Mouse (Mus musculus) heart, embryonic 11.5 days (tissue): ENCODE data around the gene Gm40460. TPM values are rescaled to one million over a fixed set of nuclear protein-coding genes. Genes with fewer than 3 reads are reported as not detected.
"Not testable (repeated sequence)": the region's sequence is repeated elsewhere in the genome, so short reads cannot be mapped to it uniquely, and the experiment has no call there.

Experiments
- ATAC-seq: fragments of 200-750 bp; cut with Nextera tagmentation; replicated peaks from 2 replicates; pipeline ENCODE4 v1.8.0; 2017; ENCODE audit warnings: moderate library complexity; ENCODE audit not compliant: insufficient number of reproducible peaks, low FRiP score, low TSS enrichment
- H3K27ac ChIP-seq: fragments of 300-500 bp; sonication (generic); 2 replicates; pipeline ENCODE4 v1.5.1; 2014; ENCODE audit warnings: mild to moderate bottlenecking, low read depth, low read length
- H3K27me3 ChIP-seq: fragments of 300-500 bp; sonication (generic); 2 replicates; pipeline ENCODE4 v1.6.1; 2014; ENCODE audit warnings: mild to moderate bottlenecking, low read length, mixed read lengths; ENCODE audit not compliant: control insufficient read depth, insufficient read depth
- H3K36me3 ChIP-seq: fragments of 300-500 bp; sonication (generic); 2 replicates; pipeline ENCODE4 v1.6.1; 2014; ENCODE audit warnings: mild to moderate bottlenecking, low read length, moderate library complexity, mixed read lengths; ENCODE audit not compliant: control insufficient read depth, insufficient read depth
- H3K4me1 ChIP-seq: fragments of 300-500 bp; sonication (generic); 2 replicates; pipeline ENCODE4 v1.6.1; 2014; ENCODE audit warnings: low read length; ENCODE audit not compliant: control insufficient read depth, insufficient read depth
- H3K4me2 ChIP-seq: fragments of 300-500 bp; sonication (generic); 2 replicates; pipeline ENCODE4 v1.6.1; 2014; ENCODE audit warnings: mild to moderate bottlenecking, moderate library complexity
- H3K4me3 ChIP-seq: fragments of 300-500 bp; sonication (generic); 2 replicates; pipeline ENCODE4 v1.5.1; 2014; ENCODE audit warnings: low read depth, low read length
- H3K9ac ChIP-seq: fragments of 300-500 bp; sonication (generic); 2 replicates; pipeline ENCODE4 v1.6.1; 2014; ENCODE audit warnings: mild to moderate bottlenecking, low read depth, low read length, moderate library complexity
- H3K9me3 ChIP-seq: fragments of 300-500 bp; sonication (generic); replicated peaks from 2 replicates; pipeline ENCODE4 v1.6.1; 2016; ENCODE audit warnings: low read length; ENCODE audit not compliant: control insufficient read depth
- WGBS: fragments of 180-500 bp; shearing (Covaris S2); extraction: QIAGEN DNeasy Blood & Tissue Kit; methylation state at CpG from one replicate; pipeline ENCODE4 v1.1.7; 2014; ENCODE audit not compliant: insufficient replicate concordance; 5-methylcytosine and 5-hydroxymethylcytosine counted together
- polyA plus RNA-seq: library from polyadenylated mRNA; unstranded; fragments of >200 nt; fragmentation: Nextera tagmentation; extraction: Ambion mirVana; gene quantifications from 2 replicates; pipeline ENCODE4 v1.2.1, GENCODE M21; 2014

Gm40460 gene
- polyA plus RNA-seq, 1 experiment from 2014 or later = not detected

DNA sequence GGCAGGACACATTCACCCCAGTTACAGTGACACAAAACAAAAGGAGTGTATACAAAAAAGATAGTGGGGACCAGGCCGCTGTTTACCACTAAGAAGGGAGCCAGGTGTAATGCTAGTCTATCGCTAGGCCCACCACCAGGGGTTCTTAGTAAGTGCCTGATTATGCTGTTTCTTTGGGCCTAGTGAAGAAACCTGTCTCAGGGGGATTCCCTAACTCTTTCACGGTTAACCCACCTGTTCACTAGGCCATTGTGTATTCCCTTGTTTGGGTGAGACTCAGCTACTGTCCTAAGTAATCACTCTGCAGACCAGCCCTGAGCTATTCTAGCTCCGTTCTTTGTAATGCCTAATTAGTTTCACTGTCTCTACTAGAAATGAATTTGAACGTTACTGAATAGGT lies 34.0 kb downstream of the Gm40460 start:
- 73% methylated on average over 5 of the region's 5 CpGs for WGBS
- H3K4me2 ChIP-seq, H3K27me3 ChIP-seq, H3K9ac ChIP-seq, H3K4me1 ChIP-seq, H3K27ac ChIP-seq, H3K9me3 ChIP-seq, H3K4me3 ChIP-seq, ATAC-seq, H3K36me3 ChIP-seq: not testable (repeated sequence)

- H3K4me3 ChIP-seq = no peak overlapping the region
- no peak for ATAC-seq
- no peak overlapping the region for H3K27ac ChIP-seq
- H3K9me3 ChIP-seq = no peaks in the 10 kb centered on the region
- no peaks in the 10 kb centered on the region for H3K27me3 ChIP-seq
- no peak overlapping the region for H3K4me2 ChIP-seq
- H3K4me1 ChIP-seq = no peaks in the 10 kb centered on the region
- H3K9ac ChIP-seq = no peak overlapping the region
- no peaks in the 10 kb centered on the region for H3K36me3 ChIP-seq
Observed at GRCm38 (mm10) chr7:142205488-142205887, 35.4 kb downstream of the Gm40460 start.

GRCm38 (mm10) chr7:142201064-142201463 lies 39.8 kb downstream of the Gm40460 start, which contains the start of gene Krtap5-3:
Gene Krtap5-3, plus strand, starts transcription at chr7:142201364.
- no peaks in the 10 kb centered on the region for H3K27me3 ChIP-seq
- 68% methylated on average over 1 of the region's 1 CpGs for WGBS
- ATAC-seq = no peak

DNA sequence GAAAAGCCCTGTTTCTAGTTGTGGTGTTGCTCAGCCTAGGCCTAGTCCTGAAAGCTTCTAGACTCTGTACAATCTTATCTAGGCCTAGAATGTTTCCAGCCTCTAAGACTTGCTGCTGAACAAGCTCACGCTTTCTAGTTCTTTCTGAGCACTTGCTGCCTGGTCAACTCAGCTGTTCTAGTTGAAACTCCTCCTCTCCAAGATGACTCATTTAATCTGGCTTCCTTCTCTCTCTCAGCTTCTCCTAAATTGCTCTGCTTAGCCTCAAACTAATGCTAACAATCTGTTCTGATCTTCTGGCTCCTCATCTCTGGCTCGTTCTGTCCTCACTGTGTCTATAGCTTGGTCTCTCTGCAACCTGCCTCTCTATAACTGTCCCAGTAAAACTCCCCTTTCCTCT lies 42.1 kb downstream of the Gm40460 start:
- no peaks in the 10 kb centered on the region for H3K27me3 ChIP-seq
- H3K27ac ChIP-seq = no peak overlapping the region
- H3K4me3 ChIP-seq = no peak overlapping the region
- H3K36me3 ChIP-seq = no peaks in the 10 kb centered on the region
- H3K4me1 ChIP-seq = no peaks in the 10 kb centered on the region
- no peak overlapping the region for H3K4me2 ChIP-seq
- no peak for ATAC-seq
- H3K9me3 ChIP-seq = no peaks in the 10 kb centered on the region
- WGBS = 65% methylated on average over 2 of the region's 2 CpGs
- H3K9ac ChIP-seq = no peak overlapping the region

More at GRCm38 (mm10) chr7:142201064-142201463, 39.8 kb downstream of the Gm40460 start, which contains the start of gene Krtap5-3:
- H3K4me1 ChIP-seq = no peaks in the 10 kb centered on the region
- no peak within 1 kb of the TSS for H3K9ac ChIP-seq
- no peak within 1 kb of the TSS for H3K4me3 ChIP-seq
- H3K9me3 ChIP-seq = no peaks in the 10 kb centered on the region
- H3K27ac ChIP-seq = no peak within 1 kb of the TSS
- H3K4me2 ChIP-seq = no peak within 1 kb of the TSS
- H3K36me3 ChIP-seq = no peaks in the 10 kb centered on the region

Other genes starting within 250 kb of the Gm40460 start
- gene Mob2, start 180.0 kb downstream of the Gm40460 start, polyA plus RNA-seq = 48.3 and 50.3 TPM in 2 replicates
- 9.6 and 10.1 TPM in 2 replicates for gene Dusp8, start 145.2 kb downstream of the Gm40460 start, polyA plus RNA-seq
- gene Gm45618, start 120.3 kb downstream of the Gm40460 start, polyA plus RNA-seq = not detected in 2 replicates
- gene Gm39115, start 105.0 kb downstream of the Gm40460 start, polyA plus RNA-seq = not detected in 2 replicates
- not detected in 2 replicates for gene Gm45337, start 96.5 kb downstream of the Gm40460 start, polyA plus RNA-seq
- gene Gm29735, start 84.0 kb downstream of the Gm40460 start, polyA plus RNA-seq = not detected in 2 replicates
- not detected in 2 replicates for gene Gm4553, start 75.3 kb downstream of the Gm40460 start, polyA plus RNA-seq
- not detected in 2 replicates for gene Krtap5-2, start 65.1 kb downstream of the Gm40460 start, polyA plus RNA-seq
- gene Gm10153, start 50.7 kb downstream of the Gm40460 start, polyA plus RNA-seq = not detected in 2 replicates
- not detected in 2 replicates for gene Krtap5-3, start 39.7 kb downstream of the Gm40460 start, polyA plus RNA-seq
- not detected in 2 replicates for gene Gm7579, start 29.2 kb downstream of the Gm40460 start, polyA plus RNA-seq
- gene Krtap5-5, start 11.1 kb downstream of the Gm40460 start, polyA plus RNA-seq = not detected in 2 replicates
- gene Gm2431, start 17.3 kb upstream of the Gm40460 start, polyA plus RNA-seq = not detected in 2 replicates
- not detected in 2 replicates for gene Gm4559, start 33.3 kb upstream of the Gm40460 start, polyA plus RNA-seq
- gene Krtap5-1, start 56.0 kb upstream of the Gm40460 start, polyA plus RNA-seq = not detected in 2 replicates
- gene Krtap5-4, start 62.5 kb upstream of the Gm40460 start, polyA plus RNA-seq = 0.26 TPM in 1 of 2 replicates, not detected in the other
- 7.6 and 8.3 TPM in 2 replicates for gene Ifitm10, start 132.7 kb upstream of the Gm40460 start, polyA plus RNA-seq
- gene Gm49369, start 141.6 kb upstream of the Gm40460 start, polyA plus RNA-seq = 1.9 TPM in 1 of 2 replicates, not detected in the other
- gene Ctsd, start 147.0 kb upstream of the Gm40460 start, polyA plus RNA-seq = 378 and 446 TPM in 2 replicates
- gene Syt8, start 193.8 kb upstream of the Gm40460 start, polyA plus RNA-seq = 0.26 and 0.31 TPM in 2 replicates
- 46.1 and 51.6 TPM in 2 replicates for gene Tnni2, start 200.7 kb upstream of the Gm40460 start, polyA plus RNA-seq
- 31.4 and 32.1 TPM in 2 replicates for gene Lsp1, start 219.7 kb upstream of the Gm40460 start, polyA plus RNA-seq